Mouse (Mus musculus): ENCODE measurements around the gene Mars. TPM values are rescaled to one million over a fixed set of nuclear protein-coding genes. Genes with fewer than 3 reads are reported as not detected.
A peak's percentile ranks its signal among the peaks of the same experiment; 100 is the strongest.

Mars gene
- total RNA-seq, 1 experiment from 2014 or later, result 110 TPM

DNA sequence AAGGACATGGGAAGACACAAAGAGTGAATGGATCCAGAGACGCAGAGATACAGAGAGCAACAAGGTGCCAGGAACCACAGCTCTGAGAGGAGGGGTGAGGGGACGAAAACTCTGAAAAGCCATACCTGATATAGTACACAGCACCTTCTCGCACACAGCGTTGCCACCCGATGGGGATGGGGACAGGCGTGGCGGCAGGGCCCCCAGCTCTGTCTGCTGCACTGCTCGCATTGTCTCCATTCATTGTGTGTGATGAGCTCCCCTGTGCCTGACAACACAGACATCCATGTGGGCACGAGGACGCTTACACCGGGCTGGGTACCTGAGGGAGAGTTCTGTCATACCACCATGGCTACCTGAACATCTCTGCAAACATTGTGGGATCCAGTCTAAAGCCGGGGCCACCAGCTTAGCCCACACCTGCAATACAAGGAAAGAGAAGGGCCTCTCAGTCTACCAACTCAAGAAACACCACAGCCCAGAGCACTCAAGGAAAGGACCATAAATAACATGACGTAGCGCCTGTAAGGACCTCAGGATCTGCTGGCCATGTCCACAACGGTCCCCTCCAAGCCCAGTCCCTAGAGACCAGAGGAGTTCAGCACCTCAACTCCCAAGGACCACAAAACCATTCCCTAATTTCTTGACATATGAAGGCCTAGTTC lies 24.2 kb downstream of the Mars start:
- DNase-seq, result no peak

DNA sequence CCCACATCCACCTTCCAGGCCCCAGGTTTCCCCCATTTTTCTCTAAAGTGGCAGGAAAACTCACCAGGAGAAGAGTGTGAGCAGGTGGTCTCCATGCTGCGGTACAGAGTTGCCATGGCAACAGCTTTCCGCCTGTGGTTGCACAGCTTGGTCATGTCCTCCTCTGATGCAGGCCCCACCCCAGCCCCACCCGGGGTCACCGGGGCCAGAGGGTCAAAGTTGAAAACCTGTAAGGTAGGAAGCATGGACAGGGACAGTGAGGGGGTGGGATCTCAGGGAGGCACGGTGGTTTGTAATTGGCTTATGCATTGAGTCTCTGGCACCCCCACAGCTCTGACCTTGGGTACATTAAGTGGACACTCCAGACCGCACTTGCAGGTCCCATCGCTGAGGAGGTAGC lies 24.9 kb downstream of the Mars start:
- DNase-seq, result no peak

DNA sequence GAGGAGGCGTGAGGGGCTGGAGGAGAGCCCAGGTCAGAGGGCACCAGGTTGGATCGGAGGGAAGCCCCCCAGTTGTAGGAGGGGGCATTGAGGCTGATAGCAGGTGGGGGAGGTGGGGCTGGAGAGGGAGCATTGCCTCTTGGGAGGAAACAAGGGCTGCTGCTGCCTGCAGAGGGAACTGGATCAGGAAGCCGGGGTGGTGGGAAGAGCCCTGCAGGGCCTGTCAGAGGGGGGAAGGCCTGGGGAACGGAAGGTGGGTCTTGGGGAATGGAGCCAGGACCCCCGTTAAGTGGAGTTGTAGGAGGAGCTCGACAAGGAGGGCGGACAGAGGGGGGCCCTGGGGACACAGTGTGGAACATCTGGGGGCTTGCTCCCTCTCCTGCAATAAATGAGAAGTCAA lies 25.4 kb downstream of the Mars start:
- DNase-seq, result no peak

DNA sequence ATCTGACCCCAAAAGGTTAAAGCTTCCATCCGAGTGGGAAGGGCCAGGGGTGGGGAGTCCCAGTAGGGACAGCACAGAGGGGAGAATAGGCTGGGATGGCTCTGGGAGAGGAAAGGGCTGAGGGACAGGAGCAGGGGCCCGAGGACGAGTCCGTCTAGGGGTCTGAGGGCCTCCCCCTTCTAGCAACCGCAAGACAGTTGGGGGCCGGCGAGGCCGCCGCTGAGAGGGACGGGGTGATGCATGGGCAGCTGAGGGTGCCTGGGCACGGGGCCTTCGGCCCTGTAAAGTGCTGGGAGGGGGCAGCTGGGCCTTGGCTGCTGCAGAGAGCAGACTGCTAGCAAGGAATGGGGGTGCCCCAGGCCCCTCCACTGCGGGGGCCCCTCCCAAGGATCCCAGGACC lies 25.9 kb downstream of the Mars start:
- DNase-seq, result no peak

DNA sequence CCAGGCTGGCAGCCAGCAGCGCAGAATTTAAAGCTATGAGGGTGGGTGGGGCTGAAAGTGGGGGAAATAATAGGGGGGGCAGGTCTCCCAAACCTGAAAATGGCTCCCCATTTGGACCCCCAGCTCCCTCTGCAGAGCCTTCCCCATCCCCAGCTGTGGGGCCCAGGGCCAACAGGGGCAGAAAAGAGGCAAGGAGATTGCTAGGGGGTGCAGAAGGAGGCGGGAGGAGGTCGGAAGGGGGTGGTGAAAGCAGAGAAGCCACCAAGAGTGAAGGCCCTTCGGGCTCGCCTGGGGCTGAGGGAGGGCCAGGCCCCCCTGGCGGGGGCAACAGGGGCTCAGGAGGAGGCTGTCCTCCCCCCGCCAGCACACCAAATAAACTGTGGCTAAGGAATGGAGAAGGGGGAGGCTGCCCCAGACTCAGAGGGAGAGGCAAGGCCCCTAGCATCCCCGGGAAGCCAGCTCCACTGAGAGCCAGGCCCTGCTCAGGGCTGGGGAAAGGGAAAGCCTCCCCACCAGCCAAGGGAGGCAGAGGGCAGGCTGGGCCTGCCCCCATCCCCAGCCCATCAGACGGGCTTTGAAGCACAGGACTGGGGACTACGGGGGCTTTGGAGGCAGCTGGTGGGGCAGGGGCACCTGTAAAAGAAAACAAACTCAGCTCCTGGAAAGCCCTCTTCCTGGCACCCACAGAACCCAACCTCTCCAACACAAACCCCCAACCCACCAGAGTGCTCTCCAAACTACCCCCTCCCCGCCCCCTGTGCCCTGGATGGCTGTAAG lies 26.7 kb downstream of the Mars start:
- no peak for DNase-seq

DNA sequence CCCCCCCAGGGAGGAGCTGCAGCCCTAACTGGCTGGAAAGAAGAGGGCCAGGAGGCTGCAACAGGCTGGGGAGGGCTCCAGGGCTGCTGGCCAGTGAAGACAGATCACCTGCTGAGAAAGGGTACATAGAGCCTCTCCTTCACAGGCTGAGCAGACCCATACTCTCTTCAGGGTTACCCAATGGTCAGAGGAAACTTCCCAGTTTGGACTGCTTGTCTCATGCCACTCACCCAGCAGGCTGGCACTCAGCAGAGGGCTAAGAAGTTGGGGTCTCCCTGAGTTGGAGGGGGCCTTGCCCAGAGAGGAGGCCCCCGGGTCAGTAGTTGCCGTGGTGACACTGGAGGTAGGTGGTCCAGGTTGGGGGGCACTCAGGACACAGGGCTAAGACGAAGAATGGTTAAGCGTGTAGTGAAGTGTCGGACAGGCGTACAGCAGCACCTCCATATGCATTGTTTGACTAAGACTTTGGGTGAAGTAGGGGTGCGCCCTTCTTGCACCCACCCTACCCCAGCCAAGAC lies 27.4 kb downstream of the Mars start:
- DNase-seq, result no peak

DNA sequence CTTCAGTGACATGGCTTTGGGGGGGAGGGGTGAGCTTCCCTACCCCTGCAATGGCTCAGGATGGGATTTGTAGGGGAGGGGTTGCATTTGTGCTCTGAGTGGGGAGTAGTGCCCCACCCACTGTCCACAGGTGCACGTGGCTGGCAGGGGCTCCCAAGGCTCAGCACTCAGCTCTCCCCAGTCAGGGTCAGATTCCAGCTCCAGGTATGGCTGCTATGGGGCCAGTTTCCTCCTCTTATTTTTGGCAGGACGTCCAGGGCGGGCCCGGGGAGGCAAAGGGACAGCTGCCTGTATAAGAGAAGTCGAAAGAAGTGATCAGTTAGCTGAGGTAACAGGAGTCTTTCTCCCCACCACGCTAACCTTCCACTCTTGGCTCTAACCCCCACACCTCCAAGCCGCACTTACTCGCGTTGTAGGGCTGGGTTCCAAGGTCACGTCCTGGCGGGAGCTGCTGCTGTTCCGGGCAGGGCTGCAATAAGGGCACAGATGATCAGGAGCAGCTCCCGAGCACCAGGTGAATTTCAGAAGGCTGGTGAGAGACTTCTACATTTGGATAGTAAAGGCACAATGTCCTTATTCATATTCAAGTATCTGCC lies 28.9 kb downstream of the Mars start:
- no peak for DNase-seq

DNA sequence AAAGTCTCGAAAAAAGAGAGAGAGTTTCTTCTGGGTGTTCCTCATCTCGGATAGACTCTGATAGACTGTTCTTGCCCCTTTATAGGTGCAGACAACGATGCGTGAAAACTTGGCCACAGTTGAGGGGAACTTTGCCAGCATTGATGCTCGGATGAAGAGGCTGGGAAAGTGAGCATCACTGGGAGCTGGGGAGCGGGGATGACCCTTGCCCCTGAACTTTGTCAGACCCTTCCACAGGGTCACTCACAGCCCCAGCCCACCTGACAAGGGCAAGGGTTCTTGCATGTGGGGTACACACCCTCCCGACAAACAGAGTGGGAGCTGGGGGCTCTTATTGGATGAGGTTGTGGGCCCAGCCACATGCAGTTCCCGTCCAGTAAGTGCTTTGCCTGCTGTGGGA lies 30.3 kb downstream of the Mars start:
- no peak for DNase-seq

DNA sequence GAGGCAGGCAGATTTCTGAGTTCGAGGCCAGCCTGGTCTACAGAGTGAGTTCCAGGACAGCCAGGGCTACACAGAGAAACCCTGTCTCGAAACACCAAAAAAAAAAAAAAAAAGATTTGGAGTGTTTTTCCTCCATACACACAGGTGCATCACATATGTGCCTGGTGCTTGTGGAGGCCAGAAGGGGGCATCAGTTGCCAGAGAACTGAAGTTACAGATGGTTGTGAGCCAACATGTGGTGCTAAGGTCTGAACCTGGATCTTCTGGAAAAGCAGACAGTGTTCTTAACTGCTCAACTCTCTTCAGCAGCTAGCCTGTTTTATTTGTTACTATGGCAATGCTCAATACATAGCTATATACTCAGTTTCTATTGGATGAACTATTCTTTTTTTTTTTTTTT lies 31.9 kb downstream of the Mars start:
- DNase-seq, result no peak

DNA sequence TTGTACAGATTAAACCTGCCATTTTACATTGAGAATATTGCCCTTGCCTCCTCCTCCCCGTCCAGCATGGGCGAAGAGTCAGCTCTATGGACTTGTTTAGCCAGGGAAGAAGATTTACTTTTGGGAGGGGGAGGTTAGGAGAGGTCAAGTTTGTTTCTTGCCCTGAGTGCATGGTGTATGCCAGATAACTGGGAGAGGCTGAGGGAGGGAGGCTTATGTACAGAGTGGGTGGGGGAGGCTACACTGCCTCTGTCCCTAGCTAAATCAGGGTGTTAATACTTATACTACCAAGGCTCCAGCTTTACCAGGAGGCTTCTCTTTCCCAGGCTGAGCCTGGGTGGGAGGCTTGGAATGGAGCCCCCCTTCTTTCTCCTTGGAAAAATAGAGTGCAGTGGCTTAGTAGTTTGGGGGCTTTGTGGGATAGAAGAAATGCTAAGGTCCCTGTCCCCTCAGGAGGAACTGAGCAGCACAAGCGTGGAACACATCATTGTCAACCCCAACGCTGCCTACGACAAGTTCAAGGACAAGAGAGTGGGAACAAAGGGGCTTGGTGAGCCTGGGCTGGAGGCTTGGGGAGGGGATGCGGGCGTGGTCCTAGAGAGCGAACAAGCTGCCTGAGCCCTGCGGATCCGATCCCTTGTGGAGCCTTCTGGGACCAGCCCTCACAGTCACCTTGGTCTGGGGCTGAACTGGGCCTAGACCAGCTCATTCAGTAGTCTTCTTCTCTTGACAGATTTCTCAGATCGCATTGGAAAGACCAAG lies 37.1 kb downstream of the Mars start:
- no peak for DNase-seq

DNA sequence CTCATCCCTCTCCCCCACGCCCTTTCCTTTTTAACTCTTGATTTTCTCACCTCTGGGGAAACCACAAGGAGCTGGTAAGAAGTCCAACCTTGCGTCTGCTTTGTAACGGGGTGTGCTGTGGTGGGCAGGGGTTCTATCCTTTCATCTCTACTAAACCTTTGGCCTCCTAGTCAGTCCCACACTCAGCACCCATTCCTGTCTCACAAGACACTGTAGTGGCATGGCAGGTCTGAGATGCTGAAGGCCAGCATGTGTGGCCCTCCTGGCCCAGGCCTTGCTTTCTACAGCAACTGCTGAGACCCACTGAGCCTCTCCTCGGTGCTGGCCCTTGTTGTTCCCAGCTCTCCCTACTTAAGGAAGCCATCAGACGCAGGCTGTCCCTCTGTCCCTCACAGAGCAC lies 39.2 kb downstream of the Mars start:
- no peak for DNase-seq

DNA sequence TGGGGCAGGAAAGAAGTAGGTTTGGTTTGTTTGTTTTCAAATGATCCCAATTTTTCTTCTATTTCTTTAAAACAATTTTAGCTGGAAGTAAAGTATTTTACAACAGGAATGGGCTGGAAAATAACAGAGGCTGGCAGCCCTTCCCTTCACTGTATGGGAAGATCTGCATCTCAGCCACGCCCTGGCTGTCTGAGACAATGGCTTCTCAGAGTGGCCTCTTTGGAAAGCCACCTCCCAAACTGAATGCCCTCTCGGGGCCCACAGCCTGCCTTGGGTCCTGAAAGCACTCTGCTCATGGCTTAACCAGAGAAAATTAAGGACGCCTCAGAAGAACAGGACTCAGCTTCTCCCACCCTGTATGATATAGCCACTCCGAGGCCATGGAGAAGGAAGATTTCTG lies 41.7 kb downstream of the Mars start:
- no peak for DNase-seq

DNA sequence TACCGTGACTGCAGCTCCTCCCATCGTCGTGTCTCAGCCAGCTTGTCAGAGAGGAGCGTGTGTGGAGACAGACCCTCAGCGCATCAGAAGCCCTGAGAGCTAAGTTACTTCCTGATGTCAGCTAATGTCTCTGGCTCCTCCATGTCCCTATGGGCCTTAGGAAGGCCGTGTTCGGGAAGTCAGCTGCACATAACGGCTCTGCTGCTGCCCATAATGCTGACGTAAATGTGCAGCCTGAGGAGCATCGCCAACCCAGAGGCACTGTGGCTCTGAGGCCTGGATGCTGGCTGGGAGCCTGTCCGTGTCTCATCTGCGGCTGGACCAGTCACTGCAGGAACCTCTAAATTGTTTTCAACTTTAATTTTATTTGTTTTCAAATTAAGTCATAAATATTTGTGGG lies 42.5 kb downstream of the Mars start:
- no peak for DNase-seq

DNA sequence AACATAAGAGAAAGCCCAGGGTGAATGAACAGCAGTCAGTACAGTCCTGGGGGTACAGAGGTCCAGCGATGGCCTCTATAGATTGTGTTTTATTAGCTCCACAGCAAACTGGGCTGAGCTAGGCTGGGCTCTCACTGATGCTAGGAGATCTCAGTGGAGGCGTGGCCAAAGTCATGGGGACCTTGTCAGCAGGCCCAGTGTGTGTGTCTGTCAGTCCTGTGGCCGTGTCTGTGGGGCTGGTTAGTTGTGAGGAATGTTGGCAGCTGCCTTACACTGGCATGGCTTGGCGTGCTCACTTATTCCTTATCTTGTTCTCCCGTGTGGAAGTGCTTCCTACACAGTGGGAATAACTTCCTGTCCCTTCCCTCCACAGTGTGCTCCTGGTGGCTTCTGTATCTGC lies 43.2 kb downstream of the Mars start:
- DNase-seq, result no peak

DNA sequence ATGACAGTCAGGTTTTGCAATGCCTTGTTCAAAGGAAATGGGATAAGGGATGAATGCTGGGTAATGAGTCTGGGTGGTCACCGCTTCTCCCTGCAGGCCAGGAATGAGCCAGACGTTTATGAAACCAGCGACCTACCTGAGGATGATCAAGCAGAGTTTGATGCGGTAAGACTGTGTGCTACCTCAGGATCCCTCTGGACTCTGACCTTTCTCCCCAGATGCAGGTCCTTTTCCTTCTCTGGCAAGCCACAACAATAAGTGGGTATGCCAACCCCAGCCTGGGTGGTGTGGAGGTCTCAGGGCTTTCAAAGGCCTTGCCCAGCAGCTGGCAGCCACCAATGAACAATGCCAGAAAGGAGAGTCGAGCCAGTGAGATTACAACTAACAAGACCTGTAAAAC lies 44.3 kb downstream of the Mars start:
- no peak for DNase-seq

DNA sequence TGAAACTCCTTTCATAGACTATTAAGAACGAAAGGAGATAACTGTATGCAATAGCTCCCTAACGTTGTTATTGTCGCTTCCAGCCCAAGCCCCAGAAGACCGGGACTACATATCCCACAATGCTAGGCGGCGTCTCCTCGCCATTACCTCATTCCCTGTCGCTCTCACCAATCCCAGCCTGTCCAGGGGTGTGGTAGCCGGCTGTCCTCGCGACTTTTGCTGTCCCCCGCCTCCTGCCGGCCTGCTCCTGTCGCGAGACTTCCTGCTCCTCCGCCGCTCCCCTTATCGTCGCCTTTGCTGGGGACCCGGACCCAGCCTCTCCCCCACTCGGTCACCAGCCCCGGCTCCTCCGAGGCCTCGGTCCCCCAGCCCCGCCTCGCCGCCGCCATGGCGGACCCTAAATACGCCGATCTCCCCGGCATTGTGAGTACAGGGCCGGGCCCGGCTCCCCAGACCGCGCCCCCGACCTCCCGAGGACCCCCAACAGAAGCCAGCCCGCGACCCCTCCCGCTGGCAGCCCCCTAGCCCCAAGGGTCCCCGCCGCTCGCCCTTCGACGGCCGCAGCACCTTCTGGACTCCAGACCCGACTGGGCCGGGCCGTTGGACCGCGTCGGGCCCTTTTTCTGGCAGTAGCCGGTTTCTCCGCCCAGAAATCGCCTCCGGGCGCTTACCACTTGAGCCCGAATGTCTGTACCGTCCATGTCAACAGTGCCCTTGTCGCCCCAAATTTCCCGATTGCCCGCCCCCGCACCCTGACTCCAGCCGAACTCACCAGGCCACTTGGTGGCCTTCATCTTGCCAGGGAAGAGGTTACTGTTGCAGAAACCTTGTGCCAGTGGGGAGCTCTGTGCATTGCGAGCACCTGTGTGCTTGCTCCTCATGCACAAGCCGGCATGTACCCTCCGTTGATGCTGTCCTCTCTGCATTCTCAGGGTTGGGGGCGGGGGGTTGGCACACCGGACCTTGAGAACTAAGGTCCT lies 45.2 kb downstream of the Mars start, which contains the start of gene Dctn2:
Dctn2 (plus strand) TSS at position 257 of the 980 bp plus-strand sequence.
- DNase-seq, result peak; percentile 92

DNA sequence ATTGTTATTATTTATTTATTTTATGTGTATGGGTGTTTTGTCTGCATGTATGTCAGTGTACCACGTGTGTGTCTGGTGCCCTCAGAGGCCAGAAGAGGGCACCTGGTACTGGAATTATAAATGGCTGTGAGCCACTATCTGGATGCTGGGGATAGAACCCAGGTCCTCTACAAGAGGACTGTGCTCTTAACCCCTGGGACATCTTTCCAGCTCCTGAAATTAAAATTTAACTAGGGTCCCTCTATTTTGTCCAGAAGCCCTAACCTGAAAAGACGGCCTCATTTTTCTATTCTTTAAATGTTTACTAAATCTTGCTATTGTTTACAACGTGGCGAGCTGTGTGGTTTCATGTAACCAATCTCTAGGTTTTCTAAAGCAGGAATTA lies 45.9 kb downstream of the Mars start:
- DNase-seq, result no peak

DNA sequence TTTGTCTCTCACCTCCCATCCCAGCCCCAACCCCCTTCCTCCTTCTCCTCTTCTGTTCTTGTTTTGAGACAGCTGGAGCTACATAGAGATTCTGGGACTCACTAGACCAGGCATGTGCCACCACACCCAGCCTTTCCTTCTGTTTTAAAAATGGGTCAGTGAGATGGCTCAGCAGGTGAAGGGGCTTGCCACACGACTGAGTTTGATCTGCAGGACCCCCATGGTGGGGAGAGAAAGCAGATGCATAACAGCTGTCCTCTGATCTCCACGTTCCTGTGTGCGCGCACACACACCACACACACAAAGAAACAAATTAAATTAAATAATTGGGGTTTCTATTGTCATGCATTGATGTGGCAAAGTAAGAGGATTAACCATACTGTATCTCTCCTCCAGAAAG lies 46.6 kb downstream of the Mars start:
- no peak for DNase-seq

DNA sequence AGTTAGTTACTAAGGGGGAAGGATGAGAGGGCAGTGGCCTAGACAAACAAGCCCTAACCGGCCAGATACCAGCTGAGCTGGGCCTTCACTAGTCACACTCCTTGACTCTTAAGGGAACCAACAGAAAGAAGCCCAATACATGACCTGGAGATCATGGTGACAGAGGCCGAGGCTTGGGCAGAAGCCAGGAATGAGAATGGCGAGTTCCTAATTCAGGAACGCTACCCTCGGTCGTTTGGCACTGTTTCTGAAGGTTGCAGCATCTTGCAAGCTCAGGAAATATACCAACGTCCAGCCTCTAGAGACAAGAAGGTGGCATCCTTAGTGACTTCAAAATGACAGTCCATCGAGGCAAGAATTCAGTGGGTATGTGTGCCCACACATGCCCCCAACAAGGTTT lies 47.2 kb downstream of the Mars start:
- DNase-seq, result no peak

DNA sequence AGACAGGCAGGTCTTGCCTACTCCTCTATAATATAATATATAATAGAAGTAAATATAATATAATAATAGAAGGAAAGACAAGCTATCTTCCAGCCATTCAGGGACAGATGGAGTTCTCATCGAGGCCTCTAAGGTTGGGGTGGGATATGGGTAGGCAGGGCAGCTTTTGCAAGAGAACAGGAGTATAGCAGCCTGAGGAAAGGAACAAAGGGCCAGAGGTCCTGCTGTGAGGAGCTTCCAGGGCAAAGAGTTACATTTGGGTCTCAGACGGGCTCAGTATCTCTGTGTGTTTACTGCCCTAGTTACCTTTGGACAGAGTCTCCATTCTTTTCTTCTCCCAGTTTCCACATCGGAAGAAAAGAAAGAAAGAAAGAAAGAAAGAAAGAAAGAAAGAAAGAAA lies 48.0 kb downstream of the Mars start:
- no peak for DNase-seq

All from adrenal gland, postnatal 25 days (tissue).